Mouse (Mus musculus) kidney, adult 9 months (tissue): ENCODE measurements around the gene Poc1b.

ENCODE experiments used
- DNase-seq: peaks from one replicate; pipeline ENCODE4 v3.0.0; 2022

The Poc1b gene

GRCm38 (mm10) chr10:99232518-99233227 is 125.8 kb downstream of the Poc1b start:
- DNase-seq, result peak; percentile 96

DNA sequence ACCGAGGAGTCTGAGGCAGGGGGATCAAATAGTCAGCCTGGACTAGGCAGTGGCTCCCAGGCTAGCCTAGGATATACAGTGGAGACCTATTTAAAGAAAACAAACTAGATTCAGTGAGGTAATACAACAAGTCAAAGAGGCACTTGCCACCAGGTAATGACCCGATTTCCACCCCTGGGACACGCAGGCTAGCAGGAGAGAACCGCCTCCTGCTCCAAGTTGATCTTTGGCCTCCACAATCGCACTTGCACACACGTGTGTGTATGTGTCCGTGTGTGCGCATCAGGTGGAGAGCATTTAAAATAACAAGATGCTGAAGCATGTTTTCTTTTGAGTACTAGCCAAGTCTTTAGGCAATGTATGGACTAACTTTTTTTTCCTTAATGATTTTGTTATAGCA is 127.5 kb downstream of the Poc1b start:
- DNase-seq, result peak; percentile 56

DNA sequence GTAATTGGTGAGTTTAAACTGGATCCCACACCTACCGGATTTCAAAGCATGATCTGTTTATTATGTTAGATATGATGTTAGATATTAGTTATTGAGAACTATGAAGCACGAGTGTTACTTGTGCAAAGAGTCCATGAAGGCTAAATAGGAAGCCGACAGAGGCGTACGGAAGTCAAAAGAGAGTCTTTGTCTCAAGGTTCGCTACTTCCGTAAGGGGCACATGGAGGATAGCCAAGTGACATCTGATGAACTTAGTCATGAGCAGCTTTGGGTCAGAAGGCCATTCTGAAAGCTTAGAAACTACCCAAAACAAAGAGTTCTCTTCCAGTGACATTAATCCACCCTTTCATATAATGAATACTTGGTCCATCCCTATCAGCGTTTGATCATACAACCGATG is 128.2 kb downstream of the Poc1b start:
- peak; percentile 68 for DNase-seq

DNA sequence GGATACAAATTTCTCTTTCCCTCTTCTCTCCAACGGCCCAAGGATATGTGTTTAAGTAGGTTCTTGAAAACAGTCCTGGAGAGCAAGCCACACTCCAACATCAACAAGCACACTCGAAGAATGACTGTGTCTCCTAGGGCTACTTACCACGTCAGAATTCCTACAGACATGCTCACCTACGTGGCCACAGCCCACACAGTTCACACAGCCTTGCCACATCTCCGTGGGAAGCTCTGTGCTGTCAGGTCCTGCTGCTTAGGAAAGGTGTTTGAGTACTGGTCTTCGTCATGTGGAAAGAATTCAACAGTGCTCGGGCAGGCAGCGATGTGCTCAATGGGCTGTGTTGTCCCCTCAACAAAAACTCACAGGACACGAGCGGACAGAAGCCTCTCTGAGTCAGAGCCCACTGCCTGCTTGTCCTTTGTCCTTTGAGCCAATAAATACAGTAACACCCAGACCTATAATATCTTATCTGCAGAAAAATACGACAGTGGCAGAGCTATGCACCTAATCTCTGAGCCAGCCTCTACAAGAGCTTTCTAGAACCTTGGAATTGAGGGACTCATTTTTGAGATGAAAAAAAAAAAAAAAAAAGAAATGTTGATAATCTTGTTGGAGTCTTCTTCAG is 130.5 kb downstream of the Poc1b start:
- DNase-seq, result no peak

GRCm38 (mm10) chr10:99238537-99238936 is 131.7 kb downstream of the Poc1b start:
- no peak for DNase-seq

GRCm38 (mm10) chr10:99241284-99241828 is 134.5 kb downstream of the Poc1b start:
- no peak for DNase-seq

- DNase-seq, result no peak
Observed at GRCm38 (mm10) chr10:99241829-99242711, 135.2 kb downstream of the Poc1b start.

- no peak for DNase-seq
Observed at GRCm38 (mm10) chr10:99242721-99243120, 135.9 kb downstream of the Poc1b start.

- DNase-seq, result no peak
Observed at GRCm38 (mm10) chr10:99243907-99244489, 137.2 kb downstream of the Poc1b start.

DNA sequence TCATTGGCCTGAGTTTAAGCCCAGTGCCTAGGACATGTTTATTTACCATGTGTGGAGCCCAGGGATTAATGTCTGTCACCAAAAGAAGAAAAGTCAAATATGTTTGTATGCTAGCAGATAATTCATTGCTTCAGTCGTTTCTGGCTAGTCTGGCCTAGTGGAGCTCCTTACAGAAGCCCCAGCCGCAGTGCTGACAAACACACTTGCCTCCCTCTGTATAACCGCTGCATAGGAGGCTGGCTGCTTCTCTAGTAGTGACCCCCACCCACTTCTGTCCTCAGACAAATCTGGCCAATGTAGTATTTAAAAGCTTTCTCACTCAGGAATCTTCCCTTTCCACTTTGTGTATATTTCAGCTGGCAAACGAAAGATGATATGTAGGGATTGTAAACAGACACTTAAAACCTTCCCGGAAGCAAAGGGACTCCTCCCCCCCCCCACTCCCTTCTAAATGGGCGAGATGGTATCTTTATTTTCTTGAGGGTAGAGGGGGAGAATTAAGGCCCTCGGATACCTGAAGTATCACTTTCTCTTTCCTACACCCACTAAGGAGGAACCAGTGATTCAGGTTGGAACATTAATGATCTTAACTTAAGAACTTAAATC is 137.9 kb downstream of the Poc1b start:
- no peak for DNase-seq

DNA sequence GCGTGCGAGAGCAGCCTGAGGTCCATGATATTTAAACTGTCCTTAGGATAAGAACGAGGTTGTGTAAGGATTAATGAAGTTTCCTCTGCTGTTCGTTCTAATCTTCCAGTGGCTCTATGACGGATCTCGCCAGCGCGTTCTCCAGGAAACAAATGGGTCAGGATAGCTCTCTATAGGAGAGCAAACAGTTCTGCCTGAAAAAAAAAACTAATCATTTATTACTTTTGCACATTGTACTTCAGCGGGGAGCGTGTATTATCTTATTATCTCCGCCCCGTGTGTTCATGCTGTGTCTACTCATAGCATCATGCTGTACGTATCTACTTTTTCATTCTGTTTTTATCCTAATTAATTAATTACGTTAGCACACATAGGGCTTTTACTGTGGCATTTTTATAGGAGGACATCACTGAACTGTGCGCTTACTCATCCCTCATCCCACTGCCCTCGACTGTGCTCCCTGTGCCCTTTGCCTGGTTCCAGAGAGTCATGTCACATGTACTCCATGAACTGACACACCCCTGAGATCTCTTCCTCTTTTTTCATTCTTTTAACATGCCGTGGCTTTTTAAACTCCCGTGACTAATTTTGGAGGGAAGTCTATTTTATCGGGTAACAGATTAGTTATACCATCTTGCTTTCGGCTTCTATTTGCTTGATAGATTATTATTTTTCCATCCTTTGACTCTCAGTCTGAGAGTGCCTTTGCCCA is 140.1 kb downstream of the Poc1b start:
- no peak for DNase-seq
